Mouse (Mus musculus) embryo, embryonic 9.5 days (tissue): ENCODE results near the gene Col4a2.

ENCODE experiments used
- DNase-seq: peaks from one replicate; pipeline ENCODE4 v3.0.0-alpha.2; 2017; ENCODE audit errors: extremely low spot score

The Col4a2 gene

DNA sequence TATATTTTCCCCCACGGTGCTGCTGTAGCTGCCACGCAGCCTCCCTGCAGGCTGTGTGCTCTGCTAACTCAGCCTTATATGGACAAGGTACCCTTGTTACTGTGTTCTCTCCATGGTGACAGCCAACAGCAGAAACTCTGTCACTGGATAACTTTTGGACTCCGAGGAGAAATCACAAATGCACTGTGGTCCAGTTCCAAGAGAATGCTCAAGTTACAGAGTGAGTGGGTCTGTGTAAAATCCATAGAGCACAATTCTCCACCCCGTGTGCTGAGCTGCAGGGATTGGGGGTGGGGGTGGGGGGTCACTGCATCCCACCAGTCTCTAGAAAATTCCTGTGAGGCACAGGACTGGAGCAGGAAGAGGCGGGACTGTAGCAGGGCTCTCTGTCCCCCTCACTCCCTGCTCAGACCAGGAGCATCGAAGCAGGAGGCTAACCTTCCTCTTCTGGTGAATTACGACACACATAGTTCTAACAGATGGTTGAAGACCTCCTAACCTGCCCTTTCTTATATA, 45.4 kb downstream of the Col4a2 start:
- no peak for DNase-seq

DNA sequence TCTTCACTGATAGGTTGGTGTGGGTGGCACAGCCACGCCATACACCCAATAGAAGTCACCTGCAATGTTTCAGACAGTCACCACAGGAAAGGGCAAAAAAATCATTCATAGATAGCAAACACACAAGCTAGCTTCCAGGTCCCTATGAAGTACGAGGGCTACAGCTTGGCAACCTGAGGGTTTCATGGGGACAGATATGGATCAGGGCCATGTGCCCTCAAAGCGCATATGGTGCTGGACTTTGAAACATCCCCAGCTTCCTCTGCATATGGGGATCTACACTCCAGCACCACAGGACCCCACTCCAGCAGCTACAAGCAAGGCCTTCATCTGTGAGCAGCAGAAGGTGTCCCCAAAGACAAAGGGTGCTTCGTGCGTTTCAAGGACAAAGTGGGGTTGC, 47.2 kb downstream of the Col4a2 start:
- DNase-seq, result no peak

DNA sequence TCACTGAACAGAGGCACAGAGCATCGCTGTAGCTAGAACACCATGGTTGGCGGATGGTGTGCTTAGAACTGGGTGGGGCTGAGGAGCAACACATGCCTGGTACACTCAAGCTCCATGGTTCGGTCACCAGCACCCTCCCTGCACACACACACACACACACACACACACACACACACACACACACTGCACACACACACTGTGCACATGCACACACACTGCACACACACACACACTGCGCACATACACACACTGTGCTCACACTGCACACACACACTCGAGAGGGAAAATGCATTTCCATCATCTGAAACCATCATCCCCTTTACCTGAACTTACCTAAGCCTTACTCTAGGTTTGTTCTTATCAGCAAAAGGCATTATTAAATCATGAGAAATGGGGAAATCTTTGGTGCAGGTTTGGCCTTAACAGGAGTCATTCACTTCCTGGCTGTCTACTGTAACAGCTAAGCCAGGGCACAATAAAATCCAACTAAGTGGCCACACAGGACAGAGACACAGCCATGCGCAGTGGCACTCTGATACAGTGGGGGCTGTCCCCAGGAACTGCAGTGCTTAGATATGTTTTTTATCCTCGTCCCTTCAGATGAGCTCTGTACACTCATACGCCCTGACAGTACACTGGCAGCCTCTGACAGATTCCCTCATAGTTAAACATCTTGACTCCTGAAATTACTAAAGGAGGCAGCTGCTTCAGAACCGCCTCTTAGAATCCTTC, 49.1 kb downstream of the Col4a2 start:
- no peak for DNase-seq

DNA sequence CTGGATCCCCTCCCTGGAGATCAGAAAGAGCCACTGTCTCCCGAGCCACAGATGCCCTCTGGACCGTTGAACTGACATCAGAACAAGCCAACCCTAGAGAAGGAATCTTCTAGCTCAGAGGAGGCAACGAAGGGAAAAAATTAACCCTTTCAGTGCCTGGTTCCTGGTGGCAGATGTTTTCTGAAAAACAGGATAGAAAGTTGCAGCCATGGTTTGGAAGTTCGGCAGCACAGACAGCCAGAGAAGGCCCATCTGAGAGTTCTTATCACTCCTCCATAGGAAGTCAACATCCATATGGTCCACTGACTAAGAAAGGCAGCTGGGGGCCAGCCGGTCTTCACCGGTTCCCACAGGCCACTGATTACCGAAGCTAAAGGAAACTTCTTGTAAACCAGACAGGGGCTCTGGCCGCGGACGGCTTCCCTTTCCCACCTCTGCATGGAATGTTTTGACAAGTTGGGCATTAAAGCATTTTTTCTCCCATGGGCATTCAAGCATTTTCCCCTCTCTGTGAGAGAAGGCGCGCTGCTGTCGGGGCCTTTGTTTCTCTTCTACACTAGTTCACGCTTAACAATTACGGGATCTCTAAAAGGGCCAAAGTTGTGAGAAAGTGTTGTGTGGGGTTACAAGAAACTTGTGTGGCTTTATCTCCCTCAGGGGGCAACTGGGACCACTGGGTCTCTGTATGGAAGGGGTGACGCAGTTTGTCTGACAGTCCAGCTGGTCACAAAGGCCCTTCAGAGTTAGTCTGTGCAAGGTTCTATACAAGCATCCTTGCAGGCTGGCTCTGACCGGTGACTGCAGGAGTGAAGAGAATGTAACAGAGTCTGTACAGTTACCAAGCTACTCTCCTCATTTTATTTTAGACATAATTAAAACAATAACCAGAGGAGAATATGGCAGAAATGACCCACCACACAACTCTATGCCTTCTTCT, 49.9 kb downstream of the Col4a2 start:
- DNase-seq, result peak; percentile 69

DNA sequence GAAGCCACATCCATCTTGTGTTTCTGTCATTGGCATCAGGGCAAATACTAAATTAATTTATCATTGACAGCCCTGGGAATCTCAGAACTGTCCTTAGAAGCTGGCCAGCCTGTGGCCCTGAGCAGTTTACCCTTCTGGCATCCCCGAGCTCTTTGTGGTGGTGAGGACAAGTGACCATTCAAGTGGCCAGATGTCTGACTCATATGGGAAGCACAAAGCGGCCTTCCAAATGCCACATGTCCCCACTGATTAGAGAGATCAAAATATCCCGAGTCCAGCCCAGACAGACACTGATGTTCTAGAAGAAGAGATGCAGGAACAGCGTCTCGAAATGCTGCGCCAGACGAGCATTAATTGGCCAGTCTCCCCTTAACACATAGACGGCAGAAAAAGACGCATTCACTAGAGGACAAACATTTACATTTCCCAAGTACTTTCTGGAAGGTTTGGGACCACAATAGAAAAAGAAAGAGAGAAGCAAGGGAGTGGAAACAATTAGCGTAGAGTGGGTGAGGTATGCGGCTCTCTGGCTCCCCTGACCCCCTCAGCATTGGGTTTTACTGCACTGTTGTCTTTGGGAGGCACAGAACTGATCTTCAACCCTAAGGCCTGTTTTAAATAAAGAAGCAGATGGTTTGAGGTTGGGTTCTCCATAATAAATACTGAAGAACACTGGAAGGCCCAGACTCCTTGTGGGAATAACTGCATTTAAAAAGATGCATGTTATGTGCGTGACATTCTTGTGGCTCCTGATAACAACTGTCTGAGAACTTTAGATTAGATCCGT, 50.9 kb downstream of the Col4a2 start:
- DNase-seq, result peak; percentile 42

DNA sequence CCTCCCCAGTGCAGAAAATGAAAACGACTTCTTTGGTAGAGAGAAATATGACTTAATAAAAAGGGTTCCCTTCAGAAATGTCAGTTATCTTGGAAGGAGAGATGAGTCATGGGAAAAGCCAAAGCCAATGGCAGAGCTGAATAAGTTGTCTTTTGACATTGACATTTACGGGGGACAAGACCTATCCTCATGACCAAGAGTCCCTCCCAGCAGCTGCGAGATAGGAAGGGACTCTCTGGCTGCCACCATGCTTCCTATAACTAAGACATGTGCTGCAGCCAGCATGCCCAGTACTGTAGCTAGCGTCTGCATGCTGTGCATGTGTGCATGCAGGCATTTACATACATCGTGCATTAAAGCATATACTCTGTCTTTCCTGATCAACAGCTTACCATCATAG, 53.6 kb downstream of the Col4a2 start:
- no peak for DNase-seq

DNA sequence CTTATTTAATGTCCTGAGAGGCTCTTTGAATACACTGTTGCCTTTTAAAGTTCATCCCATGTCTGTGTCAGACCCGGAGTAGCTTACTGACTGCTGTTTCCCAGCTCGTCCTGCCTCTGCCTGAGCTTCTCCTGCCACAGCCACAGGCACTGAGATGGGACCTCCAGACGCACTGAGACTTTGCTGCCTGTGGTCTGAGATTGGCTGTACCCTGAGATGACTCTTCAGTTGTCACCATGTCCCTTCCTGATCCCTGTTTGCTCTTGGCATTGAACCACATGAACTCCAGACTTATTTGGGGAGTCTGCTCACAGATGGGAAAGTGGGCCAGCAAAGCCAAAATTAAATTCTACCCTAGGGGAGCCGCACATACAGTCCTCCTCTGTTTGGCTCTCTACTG, 54.1 kb downstream of the Col4a2 start:
- DNase-seq, result no peak

DNA sequence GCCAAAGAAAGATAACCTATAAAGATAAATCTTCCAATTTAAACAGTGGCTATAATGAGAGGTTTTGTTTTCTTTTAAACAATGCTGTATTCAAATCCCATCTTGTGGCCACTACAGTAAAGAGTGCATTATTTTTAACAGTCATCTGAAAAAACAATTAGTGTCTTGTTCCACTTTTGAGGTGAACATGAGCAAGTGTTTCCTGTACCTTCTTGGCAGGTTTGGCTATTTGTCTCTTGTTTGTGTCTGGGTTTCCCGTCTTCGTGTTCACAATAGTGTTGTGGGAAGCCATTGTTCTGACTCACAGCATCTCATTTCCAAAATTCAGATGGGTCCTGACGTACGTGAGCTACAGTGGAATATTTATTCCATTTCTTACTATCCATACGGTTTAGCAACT, 55.1 kb downstream of the Col4a2 start:
- no peak for DNase-seq

DNA sequence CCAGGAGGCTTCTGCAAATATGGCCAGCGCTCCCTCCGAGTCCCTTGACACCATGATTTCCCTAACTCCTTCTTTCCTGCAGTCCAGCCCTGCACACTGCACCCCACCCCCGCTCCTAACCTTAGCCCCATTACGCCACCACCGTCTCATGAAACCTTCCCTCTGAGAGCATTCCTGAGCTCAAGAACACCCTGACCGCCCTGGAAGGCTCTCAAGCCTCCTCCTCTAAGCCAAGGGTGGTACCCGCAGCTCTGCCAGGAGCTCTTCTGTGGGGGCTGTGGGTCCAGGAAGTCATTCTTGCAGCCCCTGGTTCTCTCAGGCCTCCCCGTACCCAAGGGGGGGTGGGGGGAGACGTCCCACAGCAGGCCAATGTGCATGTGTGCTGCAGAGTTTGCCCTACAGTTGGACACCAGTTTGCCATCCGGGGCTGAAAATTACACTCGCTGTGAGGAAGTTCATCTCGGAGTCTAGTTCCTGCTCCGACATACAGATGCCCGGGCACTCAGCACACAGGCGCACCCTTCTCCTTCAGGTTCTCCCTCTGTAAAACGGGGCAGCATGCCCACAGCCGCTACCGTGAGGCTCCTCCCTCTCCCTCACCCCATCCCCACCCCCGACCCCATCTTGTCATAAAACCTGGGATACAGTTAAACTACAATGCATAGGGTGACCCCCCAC, 57.1 kb downstream of the Col4a2 start:
- DNase-seq, result no peak

DNA sequence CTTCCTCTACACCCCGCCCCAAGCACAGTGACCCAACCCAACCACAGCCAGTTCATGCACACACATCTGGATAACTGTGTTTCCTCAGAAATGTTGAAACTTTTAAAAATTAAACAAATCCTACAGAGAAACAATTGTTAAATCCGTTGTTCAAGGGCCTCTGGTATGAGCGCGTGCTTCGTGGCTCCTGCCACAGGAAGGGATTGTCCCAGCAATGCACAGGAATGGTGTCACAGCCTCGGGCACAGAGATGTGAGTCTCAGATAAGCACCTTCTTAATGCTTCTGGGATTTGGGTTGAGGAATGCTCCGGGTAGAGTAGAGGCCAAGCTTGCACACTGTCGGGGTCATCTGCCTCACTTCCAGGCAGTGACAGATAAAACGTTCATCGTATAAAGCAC, 58.7 kb downstream of the Col4a2 start:
- DNase-seq, result no peak

DNA sequence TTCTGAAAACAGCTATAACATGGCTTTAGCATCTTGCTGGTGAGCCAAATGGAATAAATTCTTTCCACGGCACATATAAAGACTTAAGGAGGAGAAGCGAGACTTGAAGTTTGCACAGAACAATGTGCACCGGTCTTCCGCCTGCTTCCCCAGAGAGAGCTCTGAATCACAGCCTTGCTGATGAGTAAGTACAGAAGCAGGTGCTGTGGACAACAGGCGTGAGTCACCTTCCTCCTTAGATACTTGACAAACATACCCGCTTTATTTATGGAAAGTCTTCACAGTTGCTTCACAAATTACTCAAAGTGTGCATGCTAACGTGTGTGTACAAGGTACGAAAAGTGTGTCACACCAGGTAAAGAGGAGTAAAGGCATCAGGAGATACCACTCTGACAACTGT, 59.5 kb downstream of the Col4a2 start:
- no peak for DNase-seq

DNA sequence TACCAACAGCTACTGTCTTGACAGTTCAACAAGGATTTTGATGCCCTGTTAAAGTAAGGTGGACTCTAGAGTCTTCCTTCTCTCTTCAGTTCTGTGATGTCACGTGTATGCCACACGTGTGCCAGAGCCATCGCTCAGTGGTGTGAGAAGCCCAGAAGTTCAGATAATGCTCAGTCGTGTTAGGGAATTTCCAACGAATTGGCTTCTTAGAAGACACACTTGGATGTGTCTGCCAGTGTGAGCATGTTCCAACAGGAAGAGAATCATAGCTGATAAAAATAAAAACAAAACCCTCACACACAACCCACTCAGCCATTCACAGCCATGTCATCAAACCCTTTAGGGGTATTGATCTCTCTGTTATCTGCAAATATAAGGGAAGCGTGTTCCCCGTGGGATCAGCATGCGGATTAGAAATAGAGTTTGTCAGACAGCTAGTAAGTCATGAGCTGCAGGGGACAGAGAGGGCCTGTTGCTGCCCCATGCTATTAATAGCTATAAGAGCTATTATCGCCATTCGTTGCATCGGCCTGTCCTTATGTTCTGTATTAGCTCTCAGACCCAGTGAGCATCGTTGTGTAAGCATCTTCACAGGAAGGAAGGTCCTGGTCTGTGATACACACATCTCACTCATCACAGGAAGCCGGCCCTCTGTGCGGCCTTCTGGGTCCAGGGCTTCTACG, 61.2 kb downstream of the Col4a2 start:
- no peak for DNase-seq

DNA sequence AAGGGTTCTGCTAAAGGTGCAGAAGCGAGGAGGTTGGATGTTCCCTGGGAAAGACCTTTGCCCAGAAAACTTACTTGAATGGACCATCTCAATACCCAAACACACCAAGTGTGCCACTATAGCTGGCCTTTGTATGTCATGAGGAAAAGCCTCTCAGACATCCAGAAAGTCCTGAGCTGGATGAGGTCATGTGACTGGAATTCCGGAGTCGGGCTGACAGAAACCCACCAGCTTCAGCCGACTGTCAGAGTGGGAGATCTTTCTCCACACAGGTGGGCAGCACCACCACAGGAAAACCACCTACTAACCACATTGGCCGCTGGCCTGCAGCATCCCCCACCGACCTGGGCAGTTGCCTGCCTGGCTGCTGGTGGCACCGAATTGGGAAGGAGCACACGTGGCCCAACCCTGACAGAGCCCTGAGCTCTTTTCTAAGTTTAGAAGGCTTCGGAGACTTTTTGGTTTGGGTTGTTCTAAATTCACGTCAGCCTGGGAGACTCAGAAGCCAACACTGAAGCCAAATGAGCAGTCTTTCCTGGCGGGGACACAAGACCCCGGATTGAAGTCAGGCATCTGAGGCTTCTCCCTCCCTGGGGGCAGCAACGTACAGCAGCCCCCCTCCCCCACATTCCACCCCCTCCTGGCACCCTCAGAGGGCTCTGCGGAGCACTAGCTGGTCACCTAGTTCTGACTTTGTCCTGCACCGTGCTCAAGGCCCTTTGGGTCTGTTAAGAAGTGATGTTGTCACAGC, 61.9 kb downstream of the Col4a2 start:
- no peak for DNase-seq

DNA sequence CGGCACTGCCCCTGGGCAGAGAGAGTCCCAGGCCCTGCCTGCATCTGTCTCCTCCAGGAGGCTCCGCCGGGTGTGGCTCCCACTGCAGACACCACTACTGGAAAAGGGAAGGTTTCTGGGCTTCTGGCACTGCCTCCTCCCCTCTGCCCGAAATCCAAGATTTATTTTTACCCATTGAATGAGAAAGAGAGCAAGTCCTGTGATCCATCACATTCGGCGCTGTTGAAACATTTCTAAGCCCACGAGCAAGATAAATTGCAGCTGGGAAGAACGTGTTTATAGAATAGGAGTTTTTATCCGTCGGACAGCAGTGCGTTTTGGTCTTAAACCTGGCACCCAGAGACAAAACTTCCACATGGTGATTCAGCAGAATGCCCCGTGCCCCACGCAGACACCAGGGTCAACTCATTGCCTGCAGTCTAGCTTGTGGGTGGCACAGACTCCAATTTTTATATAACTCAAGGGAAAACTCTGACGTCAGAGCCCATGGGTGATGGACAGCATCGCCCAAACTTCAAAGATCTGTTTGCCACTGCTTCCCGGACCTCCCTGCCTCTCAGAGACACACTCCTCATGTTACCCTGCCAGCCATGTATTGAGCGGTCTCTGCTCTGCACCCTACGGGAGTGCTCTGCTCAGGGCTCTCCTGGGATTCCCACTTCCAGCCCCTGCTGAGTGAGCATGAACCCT, 63.3 kb downstream of the Col4a2 start:
- no peak for DNase-seq

DNA sequence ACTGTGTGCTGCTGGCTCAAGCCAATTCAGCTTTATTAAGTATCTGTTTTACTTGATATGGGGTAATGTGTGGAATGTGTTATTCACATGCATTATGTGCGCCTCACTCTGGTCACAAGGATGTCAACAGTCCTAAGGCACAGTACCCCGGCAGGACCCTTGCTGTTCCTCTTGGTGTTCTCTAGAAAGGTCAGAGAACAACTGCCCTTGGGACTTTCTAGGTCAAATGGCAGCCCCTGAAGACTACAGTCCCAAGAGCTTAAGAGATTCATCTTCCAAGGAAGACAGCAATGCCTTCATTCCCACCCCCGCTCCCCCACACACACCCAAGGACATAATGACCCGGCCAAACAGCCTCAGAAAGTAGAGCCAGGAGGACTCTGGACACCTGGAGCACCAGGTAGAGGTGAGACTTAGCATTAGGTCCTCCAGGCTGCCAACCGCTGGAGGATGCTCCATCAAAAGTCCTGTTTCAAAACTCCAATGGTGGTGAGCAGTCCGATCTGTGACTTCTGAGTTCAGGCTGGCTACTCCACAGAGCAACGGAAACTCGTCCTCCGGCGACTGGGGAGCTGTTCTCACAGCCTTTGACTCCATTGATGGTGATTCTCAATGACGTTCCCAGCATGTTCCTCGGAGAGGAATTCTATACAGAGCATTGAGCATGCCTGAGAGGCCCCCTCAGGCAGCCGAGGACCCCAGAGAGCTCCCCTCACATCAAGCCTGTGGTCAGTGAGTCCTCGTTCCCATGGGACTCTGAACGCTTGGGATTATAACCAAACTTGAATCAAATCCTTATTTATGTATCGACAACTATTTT, 65.0 kb downstream of the Col4a2 start:
- no peak for DNase-seq

DNA sequence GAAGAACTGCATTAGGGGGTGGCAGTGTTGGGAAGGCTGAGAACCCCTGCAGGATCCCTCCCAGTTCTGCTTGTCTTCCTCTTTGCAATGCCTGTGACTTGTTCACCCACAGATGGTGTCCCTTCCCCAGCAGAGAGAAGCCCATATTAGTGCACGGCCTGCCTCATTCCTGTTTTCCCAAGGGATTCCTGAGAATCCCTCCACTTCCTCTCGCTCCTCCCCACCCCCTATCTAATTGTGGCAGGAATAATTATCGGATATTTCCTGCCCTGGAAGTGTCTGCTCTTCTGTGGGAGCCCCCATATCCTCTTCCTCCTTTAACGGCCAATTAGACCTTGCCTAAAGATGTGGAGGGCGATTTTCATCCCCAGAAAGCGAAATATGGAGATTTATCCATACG, 67.0 kb downstream of the Col4a2 start:
- DNase-seq, result no peak

DNA sequence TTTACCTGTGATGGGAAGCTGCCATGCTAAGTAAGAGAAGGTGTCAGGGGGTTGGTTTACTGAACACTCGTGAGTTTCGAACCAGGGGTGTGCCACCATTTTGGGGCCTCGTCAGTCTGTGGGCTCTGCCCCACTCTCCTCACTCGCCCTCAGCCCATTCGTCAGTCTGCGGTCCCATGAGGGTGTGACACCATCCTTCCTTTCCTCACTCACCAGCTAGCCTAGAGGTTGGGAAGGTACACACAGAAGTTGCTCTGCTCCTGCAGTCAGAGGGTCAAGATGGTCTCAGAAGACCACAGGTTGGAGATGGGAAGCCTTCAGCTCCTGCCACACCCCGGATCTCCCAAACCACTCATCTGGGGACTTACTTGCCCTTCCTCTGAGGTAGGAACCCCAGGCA, 68.9 kb downstream of the Col4a2 start:
- no peak for DNase-seq

DNA sequence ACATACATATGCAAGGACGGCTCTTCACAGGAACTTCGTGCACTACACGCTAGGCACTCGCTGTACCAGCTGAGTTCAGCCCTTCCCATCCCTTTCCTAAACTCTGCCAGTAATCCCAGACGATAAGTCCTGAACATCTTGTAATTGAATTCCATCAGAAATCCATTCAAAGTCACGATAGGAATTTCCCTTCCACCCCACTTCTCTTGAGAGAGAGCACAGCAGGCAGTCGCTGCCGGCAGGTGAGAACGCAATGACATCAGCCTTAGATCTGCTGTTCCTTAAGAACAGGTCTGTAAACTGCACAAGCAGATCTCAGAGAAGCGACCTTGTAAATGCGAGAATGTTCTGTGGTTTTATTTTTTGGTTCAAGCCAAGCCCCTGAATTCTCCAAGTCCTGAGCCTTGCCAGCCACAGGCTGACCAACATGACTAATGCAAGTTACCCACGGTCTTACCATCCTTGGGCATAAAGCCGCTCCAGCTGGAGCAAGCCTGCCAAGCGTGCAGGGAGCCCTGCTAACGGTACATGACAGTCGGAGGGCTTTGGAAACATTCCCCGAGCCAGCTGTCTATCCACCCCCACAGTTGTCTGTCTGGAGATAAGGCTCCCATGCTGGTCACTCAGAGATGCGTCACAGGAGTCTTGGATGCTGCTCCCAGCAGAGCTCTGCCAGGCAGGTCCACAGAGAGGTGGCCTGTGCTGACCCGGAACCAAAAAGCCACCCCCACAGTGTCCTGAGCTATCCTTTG, 69.6 kb downstream of the Col4a2 start:
- DNase-seq, result no peak
